Mouse (Mus musculus): ENCODE results near the gene Lrtm1.

DNA sequence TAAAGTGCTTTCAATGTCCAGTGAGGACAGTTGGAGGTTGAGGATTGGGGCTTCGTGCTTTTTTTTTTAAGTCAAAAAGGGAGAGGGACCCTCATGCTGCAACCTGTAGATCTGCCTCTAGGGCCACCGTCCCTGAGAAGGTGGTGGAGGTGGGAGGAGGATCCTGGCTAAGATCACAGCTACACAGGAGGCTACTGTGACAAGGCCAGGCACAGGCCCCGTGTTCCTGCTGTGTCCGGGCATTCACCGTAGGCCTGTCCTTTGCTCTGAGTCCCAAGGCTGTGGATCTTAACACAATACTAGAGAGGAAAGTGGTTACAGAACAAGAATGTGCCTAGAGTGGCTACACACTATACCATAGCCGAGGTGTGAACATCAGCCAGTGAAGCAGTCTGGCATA is 7.3 kb downstream of the Lrtm1 start:
- TF ChIP-seq MAFK (IDR thresholded peaks at IDR 0.05; ENCODE audit: insufficient read depth, low read depth, low read length) (no peak), CHD2 (IDR thresholded peaks at IDR 0.05; ENCODE audit: low read depth, low read length) (no peak), HCFC1 (IDR thresholded peaks at IDR 0.05; ENCODE audit: borderline replicate concordance, insufficient read depth, low read length) (no peak)
